In the genomic region with DNA sequence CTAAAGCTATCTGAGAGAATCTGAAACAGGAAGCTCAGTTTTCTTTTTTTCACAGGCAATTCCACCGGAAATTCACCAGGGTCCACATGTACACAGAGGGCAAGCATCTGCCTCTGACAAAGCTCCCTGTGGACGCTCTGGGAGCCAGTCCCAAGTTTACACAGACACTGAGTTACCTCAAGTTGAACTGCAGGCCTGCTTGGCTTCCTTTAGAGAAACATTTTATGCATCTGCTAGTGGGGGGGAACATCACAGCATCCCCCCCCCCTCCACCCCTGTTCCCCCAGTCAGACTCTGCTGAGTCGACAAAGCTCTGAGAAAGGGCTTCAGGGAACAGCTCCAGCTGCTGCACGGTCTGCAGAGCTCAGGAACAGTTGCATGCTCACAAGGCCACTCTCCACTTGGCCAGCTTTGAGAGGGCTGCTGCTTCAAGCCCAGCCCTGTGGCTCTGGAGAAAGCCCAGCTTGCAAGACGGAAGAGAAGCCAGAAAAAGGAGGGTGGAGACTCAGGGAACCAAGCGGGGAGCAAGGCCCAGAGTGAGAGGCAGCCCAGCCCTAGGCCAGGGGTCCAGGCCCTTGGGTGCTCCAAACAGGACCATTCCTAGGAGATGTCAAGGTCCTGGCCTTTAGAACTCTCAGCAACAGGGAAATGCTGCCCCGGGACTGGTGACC, we compare ENCODE assay signal across 8 mouse cellular contexts. TPM values are rescaled to one million over a fixed set of nuclear protein-coding genes. Genes with fewer than 3 reads are reported as not detected.
DNase-seq lines count a peak whose midpoint lies in the region; ATAC-seq lines count a peak whose summit lies in the region.

No protein-coding gene starts in this region.

- H3K9ac ChIP-seq in embryonic facial prominence, embryonic 13.5 days = peak overlapping the region; percentile 86
- H3K9ac ChIP-seq in liver, embryonic 12.5 days = peak overlapping the region; percentile 92
- peak overlapping the region; percentile 79 for H3K9ac ChIP-seq in midbrain, embryonic 16.5 days (ENCODE audit: low read depth, low read length)

- peaks cover 47% of the 10 kb centered on the region for H3K4me1 ChIP-seq in embryonic facial prominence, embryonic 13.5 days
- peaks cover 73% of the 10 kb centered on the region for H3K4me1 ChIP-seq in liver, embryonic 12.5 days
- peaks cover 17% of the 10 kb centered on the region for H3K4me1 ChIP-seq in midbrain, embryonic 16.5 days (ENCODE audit: control insufficient read depth, insufficient read depth, low read length)

- WGBS in embryonic facial prominence, embryonic 13.5 days = 13% methylated on average over 7 of the region's 7 CpGs
- WGBS in liver, embryonic 12.5 days (ENCODE audit: insufficient replicate concordance) = 22% methylated on average over 7 of the region's 7 CpGs
- 33% methylated on average over 7 of the region's 7 CpGs for WGBS in midbrain, embryonic 16.5 days

- no peaks in the 10 kb centered on the region for H3K27me3 ChIP-seq in embryonic facial prominence, embryonic 13.5 days
- H3K27me3 ChIP-seq in liver, embryonic 12.5 days (replicated peaks) = no peaks in the 10 kb centered on the region
- H3K27me3 ChIP-seq in midbrain, embryonic 16.5 days (ENCODE audit: control insufficient read depth, insufficient read depth, low read depth, low read length) = no peaks in the 10 kb centered on the region

- peak; percentile 64 for DNase-seq in 3134 (ENCODE audit: extremely low read depth, insufficient read length, low spot score)
- peak; percentile 80 for DNase-seq in adipocyte (ENCODE audit: low spot score)
- DNase-seq in heart, adult 9 months (ENCODE audit: low spot score in 2 of 2) = peak; percentile 81 to 85
- peak; percentile 48 for DNase-seq in kidney, adult 11 months
- DNase-seq in urinary bladder, postnatal 14 days (ENCODE audit: low spot score) = peak; percentile 74

- 0 out of 2 replicates have a peak, but pooled peaks have one; percentile 22 for ATAC-seq in embryonic facial prominence, embryonic 13.5 days (ENCODE audit: insufficient number of reproducible peaks, insufficient read depth, low FRiP score, low TSS enrichment, low read depth)
- ATAC-seq in liver, embryonic 12.5 days = peak; percentile 22
- peak; percentile 29 for ATAC-seq in midbrain, embryonic 16.5 days

- peak overlapping the region; percentile 92 for H3K4me3 ChIP-seq in embryonic facial prominence, embryonic 13.5 days
- H3K4me3 ChIP-seq in liver, embryonic 12.5 days = peak overlapping the region; percentile 92
- H3K4me3 ChIP-seq in midbrain, embryonic 16.5 days (ENCODE audit: low read depth, low read length) = peak overlapping the region; percentile 84

- H3K4me2 ChIP-seq in embryonic facial prominence, embryonic 13.5 days = peak overlapping the region; percentile 87
- peak overlapping the region; percentile 89 for H3K4me2 ChIP-seq in liver, embryonic 12.5 days
- peak overlapping the region; percentile 82 for H3K4me2 ChIP-seq in midbrain, embryonic 16.5 days (ENCODE audit: low read length)

- 0 out of 2 replicates have a peak, but pooled peaks cover under 1% of the 10 kb centered on the region for H3K36me3 ChIP-seq in embryonic facial prominence, embryonic 13.5 days
- H3K36me3 ChIP-seq in liver, embryonic 12.5 days = peaks cover 33% of the 10 kb centered on the region
- no peaks in the 10 kb centered on the region for H3K36me3 ChIP-seq in midbrain, embryonic 16.5 days (ENCODE audit: control insufficient read depth, insufficient read depth, low read length)

- peak overlapping the region; percentile 75 for H3K27ac ChIP-seq in embryonic facial prominence, embryonic 13.5 days
- peak overlapping the region; percentile 88 for H3K27ac ChIP-seq in liver, embryonic 12.5 days
- H3K27ac ChIP-seq in midbrain, embryonic 16.5 days (ENCODE audit: low read length) = no peak overlapping the region

- H3K9me3 ChIP-seq in embryonic facial prominence, embryonic 13.5 days = no peaks in the 10 kb centered on the region
- no peaks in the 10 kb centered on the region for H3K9me3 ChIP-seq in liver, embryonic 12.5 days (replicated peaks)
- H3K9me3 ChIP-seq in midbrain, embryonic 16.5 days (replicated peaks; ENCODE audit: control insufficient read depth, low read length, poor library complexity, severe bottlenecking) = no peaks in the 10 kb centered on the region

RNA-seq across cellular contexts. Expression of gene Tbc1d2b, which starts 1.5 kb away (rescaled TPM):
- 17.3 and 20.8 TPM in 2 replicates for polyA plus RNA-seq in embryonic facial prominence, embryonic 13.5 days (2015; fragmentation: Nextera tagmentation; extraction: Ambion mirVana)
- 11.0 and 12.2 TPM in 2 replicates for polyA plus RNA-seq in liver, embryonic 12.5 days (2016; fragmentation: Nextera tagmentation; extraction: Ambion mirVana)
- polyA plus RNA-seq in midbrain, embryonic 16.5 days (2015; fragmentation: Nextera tagmentation; extraction: Ambion mirVana) = 6.3 and 7.3 TPM in 2 replicates
